Mouse (Mus musculus) spleen, adult 2 months (tissue): Measurements from ENCODE around the gene Rhoc.

Experiments used
- CTCF ChIP-seq: fragments of 200-500 bp; IDR thresholded peaks from 2 replicates; pipeline ENCODE4 v1.5.1; 2011; ENCODE audit warnings: mild to moderate bottlenecking, inconsistent platforms; ENCODE audit not compliant: insufficient read depth, insufficient read length, insufficient replicate concordance; ENCODE audit errors: extremely low read depth
- POLR2A ChIP-seq: fragments of 200-500 bp; IDR thresholded peaks from 2 replicates; pipeline ENCODE4 v1.6.1; 2011; ENCODE audit warnings: low read depth, low read length, inconsistent platforms

DNA sequence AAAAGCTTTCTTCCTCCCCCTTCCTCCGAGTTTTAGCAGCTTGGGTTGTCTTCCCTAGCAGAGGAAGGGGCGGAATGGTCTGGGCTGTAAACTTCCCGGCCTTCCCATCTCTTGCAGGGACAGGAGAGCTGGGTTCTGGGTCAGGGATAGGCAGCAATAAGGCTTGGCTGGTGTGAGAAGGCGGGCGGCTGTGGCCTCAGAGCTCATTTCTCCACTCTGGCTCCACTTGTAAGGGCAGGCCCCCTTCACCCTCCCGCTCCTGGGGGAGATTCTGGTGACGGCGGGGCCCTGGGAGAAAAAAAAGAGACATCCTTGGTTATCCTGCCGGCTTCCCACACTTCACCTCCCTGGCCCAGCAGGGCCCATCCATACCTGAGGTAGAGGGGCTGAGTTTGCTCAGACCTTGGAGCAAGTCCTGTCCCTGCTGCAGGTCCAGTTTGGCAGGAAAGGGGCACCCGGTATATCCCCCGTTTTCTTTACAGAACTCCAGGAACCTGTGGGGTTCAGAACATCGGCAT lies 6.8 kb downstream of the Rhoc start:
- TF ChIP-seq CTCF, result no peak
- no peak for TF ChIP-seq POLR2A
